Mouse (Mus musculus): ENCODE results near the gene Rcl1.

Gene Rcl1

GRCm38 (mm10) chr19:29100874-29101542 lies at the start of gene Rcl1:
Rcl1 (plus strand) TSS chr19:29101375.
- peak; percentile 96 for DNase-seq (ENCODE audit: low spot score)

DNA sequence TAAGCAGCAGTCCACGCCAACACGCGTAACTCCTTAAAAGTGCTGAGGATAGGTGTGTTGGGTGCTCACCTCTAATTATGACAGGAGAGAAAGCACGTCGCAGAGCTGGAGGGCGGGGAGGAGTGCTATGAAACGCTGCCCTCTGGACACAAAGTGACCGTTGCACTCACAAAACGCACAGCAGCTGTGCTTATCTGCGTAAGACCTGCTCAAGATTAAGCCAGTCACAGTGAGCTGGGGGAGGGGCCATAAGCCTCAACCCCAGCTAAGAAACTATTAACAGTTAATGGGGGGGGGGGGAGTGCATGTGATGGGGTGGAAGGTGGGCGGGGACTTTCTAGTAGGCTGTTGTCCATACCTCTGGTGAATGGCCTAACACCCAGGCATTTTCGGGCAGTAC lies 48.4 kb upstream of the Rcl1 start:
- DNase-seq (ENCODE audit: low spot score): no peak

GRCm38 (mm10) chr19:29054594-29054993 lies 46.6 kb upstream of the Rcl1 start:
- DNase-seq (ENCODE audit: low spot score): no peak

DNA sequence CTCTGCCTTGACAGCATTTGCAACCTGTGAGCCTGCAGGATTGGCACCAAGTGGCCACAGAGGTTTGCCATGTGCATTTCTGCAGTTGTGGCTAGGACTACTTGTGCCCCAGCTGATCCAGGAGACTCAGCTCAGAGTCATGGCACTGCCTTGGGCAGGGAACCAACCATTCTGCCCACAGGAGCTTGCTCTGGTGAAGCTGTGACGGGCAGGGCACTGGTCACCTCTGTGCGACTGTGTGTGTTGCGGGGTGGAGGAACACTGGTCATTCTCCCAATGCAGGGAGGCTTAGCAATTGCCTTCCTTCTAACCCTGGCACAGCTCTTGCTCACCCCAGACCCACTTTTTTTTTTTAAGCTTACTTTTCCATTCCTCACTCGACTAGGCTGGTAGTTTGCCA lies 45.7 kb upstream of the Rcl1 start:
- no peak for DNase-seq (ENCODE audit: low spot score)

GRCm38 (mm10) chr19:29058741-29059140 lies 42.4 kb upstream of the Rcl1 start:
- DNase-seq (ENCODE audit: low spot score): no peak

- DNase-seq (ENCODE audit: low spot score): no peak
Observed at GRCm38 (mm10) chr19:29059688-29060087, 41.5 kb upstream of the Rcl1 start.

- DNase-seq (ENCODE audit: low spot score): no peak
Observed at GRCm38 (mm10) chr19:29060299-29060698, 40.9 kb upstream of the Rcl1 start.

DNA sequence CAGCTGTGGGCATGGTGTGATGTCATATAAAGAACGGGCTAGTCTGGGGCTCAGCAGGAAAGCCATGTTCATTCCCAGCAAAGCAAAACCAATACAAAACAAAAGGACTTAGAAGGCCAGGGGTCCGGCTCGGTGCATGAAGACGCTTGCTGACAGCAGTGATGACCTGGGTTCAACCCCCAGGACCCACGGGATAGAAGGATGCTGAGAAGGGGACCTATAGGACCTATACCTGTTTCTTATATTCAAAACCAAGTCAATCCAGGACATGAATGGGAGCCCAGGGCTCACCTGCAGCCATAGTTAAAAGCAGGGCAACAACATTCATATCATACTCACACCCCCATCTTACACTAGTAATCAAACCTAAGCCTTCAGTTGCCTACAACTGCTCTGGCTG lies 38.2 kb upstream of the Rcl1 start:
- DNase-seq (ENCODE audit: low spot score): no peak

GRCm38 (mm10) chr19:29063577-29064363 lies 37.4 kb upstream of the Rcl1 start:
- DNase-seq (ENCODE audit: low spot score): peak; percentile 94

GRCm38 (mm10) chr19:29064451-29065102 lies 36.6 kb upstream of the Rcl1 start:
- no peak for DNase-seq (ENCODE audit: low spot score)

GRCm38 (mm10) chr19:29066981-29067471 lies 34.1 kb upstream of the Rcl1 start:
- peak; percentile 92 for DNase-seq (ENCODE audit: low spot score)

GRCm38 (mm10) chr19:29069195-29069594 lies 32.0 kb upstream of the Rcl1 start:
- no peak for DNase-seq (ENCODE audit: low spot score)

DNA sequence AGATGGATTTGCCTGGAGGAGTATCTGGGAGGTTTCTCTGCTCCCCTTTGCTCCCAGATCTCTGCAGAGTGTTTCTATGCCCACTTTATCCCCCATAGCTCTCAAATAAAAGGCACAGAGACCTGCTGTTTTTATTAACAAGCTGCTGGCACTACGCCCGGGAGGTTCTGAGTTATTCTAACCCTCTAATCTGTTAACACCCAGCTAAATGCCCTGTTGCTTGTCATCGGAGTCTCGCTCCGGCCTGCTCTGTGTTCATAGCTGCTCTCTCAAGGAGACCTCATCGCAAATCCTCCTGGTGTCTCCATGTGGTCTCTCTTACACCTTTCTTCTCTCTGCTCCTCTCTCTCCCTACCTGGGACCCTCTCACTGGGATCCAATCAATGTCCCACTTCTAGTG lies 26.4 kb upstream of the Rcl1 start:
- no peak for DNase-seq (ENCODE audit: low spot score)

DNA sequence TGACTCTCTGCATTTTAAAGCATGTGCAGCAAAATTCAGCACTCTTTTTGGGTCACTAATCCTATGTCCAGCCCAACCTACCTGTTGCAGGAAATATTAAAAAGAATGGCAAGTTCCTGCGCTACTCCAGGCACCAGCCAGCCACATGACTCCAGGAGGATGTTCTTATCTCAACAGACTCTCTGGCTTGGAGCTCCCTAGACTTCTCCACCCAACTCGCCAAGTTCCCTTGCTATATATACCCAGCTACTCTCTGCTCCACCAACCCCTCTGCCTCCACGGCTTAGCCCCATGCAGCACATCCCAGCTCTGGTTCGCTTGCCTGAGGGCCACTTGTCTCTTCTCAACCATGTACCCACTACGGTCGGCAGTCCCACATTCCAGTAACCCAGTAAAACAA lies 12.5 kb upstream of the Rcl1 start:
- no peak for DNase-seq (ENCODE audit: low spot score)

DNA sequence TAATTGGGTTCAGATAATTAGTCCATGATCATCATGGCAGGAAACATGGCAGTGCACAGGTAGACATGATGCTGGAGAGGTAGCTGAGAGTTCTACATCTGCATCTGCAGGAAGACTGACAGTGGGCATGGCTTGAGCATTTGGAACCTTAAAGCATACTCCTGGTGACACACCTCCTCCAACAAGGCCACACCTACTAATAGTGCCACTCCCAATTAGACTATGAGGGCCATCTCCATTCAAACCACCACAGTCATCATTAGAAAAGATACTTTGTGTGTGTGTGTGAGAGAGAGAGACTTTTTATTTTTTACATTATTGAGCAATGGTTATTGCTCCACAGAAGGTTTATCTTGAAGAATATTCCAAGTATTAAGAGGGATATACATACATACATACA lies 9.0 kb upstream of the Rcl1 start:
- DNase-seq (ENCODE audit: low spot score): no peak

DNA sequence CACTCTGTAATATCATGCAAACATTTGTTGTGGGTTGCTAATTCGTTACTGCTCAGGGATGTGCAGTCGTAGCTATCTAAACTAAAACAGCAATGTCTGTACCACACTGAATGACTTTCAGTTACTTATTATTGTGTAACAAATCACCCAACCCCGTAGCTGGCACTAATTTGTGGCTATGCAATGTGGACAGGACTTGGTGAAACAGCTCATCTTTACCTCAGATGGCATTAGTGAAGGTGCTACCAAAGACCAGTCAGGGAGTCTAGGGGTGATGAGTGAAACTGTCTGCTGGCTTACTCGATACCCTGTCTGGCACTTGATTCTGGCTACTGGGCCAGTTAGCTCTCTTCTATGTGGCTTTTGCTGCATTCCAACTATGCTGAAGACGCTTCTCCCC lies 2.1 kb upstream of the Rcl1 start:
- DNase-seq (ENCODE audit: low spot score): no peak

DNA sequence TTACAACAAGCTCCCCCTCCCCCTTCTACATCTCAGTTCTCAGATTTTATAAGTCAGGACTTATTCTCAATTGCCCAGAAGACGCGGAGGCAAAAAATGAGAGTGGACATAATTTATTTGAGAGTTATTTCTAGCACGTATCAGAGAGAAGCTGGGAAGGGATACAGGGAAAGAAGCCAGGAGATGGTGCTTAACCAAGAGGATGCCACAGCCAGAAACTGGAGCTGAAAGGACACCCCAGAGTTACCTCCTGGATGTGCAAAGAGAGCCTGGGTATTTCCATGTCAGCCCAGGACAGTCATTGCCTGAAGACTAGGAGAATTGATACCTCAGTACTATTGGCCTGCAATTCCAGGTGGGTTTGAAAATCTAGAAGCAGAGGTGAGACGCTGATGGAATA lies 1.6 kb upstream of the Rcl1 start:
- DNase-seq (ENCODE audit: low spot score): no peak

- DNase-seq (ENCODE audit: low spot score): no peak
Observed at GRCm38 (mm10) chr19:29100261-29100660, 914 bp upstream of the Rcl1 start.

DNA sequence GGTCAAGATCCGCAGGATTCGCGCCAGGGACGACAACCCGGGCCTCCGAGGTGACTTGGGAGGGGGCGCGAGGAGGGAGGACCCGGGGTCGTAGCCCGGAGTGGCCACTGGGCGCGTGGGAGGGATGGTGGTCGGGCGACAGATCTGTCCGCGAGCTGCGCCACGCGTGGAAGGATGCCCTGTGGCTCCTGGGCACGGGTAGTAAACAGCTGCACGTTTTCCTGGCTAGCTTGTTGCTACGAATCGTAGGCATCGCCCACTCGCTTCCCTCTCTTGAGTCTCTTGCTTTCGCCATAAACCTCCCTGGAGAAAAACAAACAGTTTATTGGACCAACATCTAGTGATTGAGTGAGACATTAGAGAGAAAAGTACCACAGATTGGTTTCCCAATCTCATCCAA lies 416 bp downstream of the Rcl1 start:
- DNase-seq (ENCODE audit: low spot score): peak; percentile 12

GRCm38 (mm10) chr19:29102098-29102497 lies 923 bp downstream of the Rcl1 start:
- no peak for DNase-seq (ENCODE audit: low spot score)

DNA sequence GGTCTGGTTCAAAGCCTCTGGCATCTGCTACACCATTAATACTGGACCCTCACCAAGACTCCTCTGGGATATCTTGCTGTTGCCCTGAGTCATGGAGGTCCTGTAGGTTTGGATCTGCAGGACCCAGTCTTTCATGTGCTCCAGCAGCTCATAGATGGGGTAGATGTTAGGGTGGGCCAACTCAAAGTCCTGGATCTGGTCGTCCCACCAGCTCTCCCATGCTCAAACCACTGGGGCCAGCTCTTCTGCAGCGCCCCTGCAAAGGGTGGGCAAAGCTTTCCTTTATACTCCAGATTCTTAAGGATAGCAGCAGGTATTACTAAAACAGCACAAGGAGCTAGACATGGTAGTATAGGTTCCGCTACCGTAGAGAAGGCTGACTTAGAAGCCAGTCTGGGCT lies 4.6 kb downstream of the Rcl1 start:
- no peak for DNase-seq (ENCODE audit: low spot score)

GRCm38 (mm10) chr19:29106261-29106660 lies 5.1 kb downstream of the Rcl1 start:
- no peak for DNase-seq (ENCODE audit: low spot score)

DNA sequence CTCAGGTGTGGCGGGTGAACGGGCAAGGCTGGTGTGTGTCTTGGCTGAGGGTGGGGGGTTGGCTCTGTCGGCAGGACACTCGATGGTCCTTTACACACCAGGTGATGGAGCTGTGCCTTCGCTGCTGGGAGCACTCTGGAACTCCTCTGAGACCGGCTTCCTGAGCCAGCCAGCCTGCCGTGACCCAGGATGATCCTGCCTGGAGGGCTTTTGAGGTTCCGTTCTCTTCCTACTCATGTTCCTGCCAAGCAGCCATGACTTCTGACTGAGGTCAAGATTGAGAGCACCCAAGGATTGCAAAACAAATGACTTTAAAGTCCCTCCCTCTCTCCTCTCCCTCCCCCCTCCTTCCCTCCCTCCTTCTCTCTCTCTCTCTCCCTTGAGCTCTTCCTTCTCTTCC lies 11.5 kb downstream of the Rcl1 start:
- peak; percentile 88 for DNase-seq (ENCODE audit: low spot score)

Data from lung, postnatal 25 days (tissue).